Mouse (Mus musculus) kidney, postnatal 10 days (tissue): ENCODE results near the gene Tasp1.
A peak's percentile ranks its signal among the peaks of the same experiment; 100 is the strongest.
"Not testable (repeated sequence)": the region's sequence is repeated elsewhere in the genome, so short reads cannot be mapped to it uniquely, and the experiment has no call there.

Experiments
- DNase-seq: peaks from one replicate; pipeline ENCODE4 v3.0.0; 2021; ENCODE audit warnings: mixed read lengths

Tasp1 gene

DNA sequence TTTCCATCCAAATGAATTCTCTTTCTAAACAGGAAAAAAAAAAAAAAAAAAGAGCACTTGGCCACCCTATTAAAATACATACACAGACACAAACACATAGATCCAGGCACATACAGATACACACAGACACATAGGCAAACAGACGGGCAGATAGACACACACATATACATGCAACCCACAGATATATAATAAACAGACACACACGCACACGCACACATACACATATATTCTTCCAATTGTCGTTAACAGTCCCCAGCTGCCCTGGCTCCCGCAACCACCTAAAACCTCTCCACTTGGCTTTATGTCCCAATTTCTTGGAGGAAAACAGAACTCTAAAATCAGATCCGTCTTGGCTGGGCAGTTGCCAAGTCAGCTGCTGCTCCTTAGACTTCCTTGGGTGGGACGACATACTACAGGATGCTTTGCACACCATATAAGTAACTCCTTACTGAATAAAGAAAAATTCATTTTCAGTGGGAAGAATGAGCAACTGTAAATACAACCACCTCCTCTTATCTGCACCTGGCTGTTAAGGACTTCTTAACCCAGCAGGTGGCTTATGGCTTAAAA lies 188.5 kb downstream of the Tasp1 start:
- DNase-seq = peak; percentile 21

DNA sequence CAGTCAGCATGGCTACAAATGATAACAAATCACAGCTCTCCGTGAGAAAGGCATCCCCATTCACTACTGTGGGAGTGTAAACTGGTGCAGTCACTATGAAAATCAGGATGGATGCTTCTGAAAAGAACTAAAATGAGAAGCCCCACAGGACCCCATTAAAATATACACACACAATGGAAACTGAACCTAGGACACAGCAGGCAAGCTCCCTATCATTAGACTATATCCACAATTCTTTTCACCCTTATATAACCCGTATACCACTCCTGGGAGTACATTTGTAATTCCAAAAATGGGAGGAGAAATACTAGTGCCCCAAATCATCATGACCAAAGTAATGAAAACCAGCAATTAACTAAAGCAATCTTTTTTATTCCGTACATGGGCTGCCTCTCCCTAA lies 190.7 kb downstream of the Tasp1 start:
- no peak for DNase-seq

DNA sequence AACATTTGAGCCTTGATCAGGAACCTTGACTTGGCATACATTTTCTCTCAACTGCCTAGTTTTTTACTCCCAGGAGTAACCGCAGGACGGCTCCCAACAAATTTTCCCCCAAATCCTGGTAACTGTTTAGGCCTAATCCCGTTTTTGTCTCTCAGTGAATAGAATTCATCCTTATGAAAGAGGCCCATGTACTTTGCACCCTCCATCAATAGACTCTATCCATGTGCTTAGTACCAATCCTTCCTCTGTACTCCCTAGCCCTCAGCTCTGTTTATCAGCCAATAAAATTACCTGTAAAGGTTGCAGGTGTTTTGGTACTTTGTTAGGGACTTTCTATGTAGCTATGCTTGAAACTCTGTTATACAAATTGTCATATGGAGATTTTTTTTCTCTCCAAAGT lies 192.4 kb downstream of the Tasp1 start:
- DNase-seq = no peak

DNA sequence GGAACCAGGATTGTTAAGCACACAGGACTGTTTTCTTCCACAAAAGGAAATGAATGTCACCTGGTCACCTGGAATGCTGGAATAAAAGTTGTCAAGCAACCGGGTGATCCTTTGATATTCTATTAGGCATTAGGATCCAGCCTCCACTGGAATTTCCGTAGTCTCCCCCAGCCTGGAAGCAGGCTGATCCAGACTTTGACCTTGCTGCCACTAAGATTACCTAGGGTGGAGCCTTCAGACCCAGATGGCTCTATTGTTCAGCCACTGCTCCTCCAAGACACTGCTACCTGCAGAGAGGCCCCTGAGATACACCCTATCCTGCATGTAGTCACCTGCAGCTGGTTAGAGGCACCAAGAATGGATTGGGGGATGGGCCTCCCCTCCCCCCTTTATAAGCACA lies 192.8 kb downstream of the Tasp1 start:
- DNase-seq = no peak

DNA sequence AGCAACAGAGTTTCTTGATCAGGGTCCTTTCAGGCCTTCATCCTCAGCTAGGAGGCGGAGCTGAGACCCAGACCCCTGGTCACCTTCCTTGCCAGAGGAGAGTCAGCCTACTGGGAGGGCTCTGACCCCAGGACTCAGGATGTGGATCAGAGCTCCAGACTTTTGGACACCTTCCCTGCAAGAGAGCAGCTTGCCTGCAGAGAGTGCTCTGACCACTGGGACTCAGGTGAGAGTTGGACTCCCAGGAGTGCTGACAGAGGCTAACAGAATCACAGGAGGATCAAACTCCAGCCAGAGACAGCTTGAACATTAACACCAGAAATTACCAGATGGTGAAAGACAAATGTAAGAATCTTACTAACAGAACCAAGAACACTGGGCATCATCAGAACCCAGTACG lies 197.5 kb downstream of the Tasp1 start:
- DNase-seq = not testable (repeated sequence)

DNA sequence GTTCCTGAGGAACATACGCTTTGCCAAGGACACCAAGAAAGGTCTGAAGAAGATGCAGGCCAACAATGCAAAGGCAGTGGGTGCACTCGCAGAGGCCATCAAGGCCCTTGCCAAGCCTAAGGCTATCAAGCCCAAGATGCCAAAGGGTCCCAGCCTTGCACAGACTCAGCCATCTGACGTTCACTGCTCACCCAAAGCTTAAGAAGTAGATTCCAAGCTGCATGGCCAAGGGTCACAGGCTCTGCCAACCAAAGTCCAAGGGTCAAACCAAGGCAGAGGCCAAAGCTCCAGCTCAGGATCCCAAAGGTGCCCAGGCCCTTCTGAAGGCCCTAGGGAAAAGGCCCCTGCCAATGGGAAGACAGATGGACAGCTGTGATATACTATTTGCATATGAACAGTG lies 203.2 kb downstream of the Tasp1 start:
- not testable (repeated sequence) for DNase-seq

DNA sequence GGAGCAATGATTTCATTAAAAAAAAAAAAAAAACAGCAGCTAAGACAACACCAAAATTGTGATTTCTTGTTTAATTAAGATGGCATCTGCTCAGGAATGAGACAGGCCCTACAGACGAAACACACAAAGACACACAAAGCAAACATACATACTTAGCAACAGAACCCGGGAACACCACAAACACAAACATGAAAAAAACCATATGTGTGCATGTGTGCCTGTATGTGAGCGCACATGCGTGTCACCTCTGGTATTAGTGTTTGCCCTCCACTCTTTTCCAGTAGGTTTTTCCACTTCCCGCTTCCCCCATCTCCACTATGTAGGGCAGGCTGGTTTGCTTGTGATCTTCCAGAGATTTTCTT lies 206.5 kb downstream of the Tasp1 start:
- no peak for DNase-seq

DNA sequence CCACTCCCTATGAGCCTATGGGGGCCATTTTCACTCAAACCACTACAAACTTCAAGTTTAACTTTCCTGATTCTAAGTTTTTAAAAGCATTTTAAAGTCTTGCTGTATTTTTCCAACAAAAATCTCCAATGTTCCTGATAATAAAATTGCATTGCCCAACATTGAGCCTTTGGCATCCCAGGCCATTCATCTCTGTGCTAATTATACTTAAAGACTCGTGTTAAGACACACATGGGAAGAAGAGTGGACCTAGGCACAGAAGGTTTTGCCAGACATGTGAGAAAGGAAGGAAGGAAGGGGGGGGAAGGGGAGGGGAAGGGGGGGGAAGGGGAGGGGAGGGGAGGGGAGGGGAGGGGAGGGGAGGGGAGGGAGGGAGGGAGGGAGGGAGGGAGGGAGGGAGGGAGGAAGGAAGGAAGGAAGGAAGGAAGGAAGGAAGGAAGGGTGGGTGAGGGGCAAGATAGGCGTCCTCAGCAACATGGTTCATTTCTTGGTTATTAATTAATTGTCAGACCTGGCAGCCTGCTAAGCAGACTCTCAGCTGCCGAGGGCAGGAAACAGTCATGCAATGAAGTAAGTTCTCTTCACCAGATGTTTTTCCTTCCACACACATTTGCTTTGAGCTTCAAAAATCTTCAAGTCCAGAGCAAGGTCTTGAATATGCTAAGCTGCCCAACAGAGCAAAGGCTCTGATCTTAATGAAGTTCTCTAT lies 207.0 kb downstream of the Tasp1 start:
- DNase-seq = peak; percentile 28

DNA sequence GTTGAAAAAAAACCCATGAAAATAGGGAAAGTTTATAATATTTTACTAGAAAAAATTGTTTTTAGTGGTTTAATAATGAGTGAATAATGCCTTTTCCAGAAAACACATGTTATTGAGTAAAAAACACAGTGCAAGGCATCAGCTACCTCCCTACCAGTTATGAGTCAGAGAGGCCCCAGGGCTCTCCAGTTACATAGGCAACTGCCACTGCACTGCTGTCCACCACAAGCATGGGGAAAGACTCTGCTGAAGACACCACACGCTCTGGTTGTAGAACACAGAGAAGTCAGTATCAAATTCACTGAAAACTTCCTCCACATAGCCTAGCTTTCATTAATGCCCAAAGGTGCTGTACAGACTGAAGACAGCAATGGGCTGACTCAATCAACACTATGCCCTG lies 217.0 kb downstream of the Tasp1 start:
- DNase-seq = no peak

DNA sequence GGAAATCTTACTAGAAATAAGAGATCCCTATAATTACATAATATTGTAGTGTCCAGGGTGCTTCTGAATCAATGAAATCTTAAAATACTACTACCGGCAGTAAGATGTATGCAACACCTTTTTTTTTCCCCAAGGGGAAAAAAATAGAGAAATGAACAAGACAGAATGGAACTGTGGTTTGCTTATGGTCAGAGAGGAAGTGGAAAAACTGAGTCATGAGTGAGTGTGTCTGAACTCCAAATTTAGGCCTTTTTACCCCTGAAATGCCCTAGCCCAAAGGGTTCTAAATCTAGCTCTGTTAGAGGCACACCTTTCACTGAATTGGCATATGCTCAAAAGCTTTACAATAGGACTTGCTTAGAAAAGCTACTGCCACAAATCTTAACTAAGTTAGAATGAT lies 225.2 kb downstream of the Tasp1 start:
- DNase-seq = no peak

DNA sequence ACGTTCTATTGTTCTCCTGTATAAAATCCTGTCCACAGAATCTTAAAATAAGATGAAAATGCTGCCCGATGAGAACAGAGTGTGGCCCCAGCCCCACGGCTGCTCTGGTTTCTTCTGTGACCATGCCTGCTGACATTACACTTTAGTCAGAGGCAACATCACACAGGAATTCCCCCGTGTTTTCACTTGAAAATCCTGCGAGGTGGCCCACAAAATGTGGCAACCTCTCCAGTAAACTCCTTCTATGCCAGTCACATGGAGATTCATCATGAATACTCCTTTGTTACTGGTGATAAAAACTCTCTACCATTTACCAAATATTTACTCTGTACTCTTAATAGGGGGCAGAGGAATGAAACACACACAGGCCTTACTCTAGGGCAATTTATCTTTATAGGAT lies 225.7 kb downstream of the Tasp1 start:
- no peak for DNase-seq

DNA sequence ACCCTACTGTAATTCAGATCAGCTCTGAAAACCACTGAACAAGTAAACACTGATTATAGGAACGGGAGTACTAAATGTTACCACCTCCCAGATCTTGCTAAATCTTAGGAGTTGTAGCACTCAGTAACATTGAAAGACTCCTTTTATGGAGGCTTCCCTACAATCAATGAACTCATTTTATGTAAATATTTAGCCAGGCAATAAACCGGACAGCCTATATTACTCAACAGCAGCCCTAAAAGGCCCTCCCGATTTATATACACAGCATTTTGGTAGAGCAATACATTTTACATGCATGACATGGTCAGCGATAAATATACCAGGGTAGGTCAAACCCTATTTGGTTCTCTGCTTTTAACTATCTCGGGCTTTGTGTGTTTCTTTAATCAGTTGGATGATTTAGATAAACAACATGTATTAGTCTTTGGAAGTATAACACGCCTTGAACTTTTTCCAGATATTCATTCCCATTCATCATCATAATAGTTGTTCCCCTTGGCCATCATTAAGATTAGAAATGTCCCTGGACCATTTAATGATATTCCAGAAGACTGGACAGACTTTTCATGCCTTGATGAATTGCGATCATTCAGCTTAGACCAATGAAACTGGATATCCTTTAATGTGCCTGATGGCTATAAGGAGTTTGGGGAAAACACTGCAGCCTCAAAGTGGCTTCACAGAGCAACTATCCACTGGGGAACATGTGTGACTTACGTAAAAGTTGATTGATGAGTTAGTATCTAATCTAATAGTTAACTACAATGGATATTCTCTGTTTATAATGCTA lies 244.8 kb downstream of the Tasp1 start:
- DNase-seq = no peak

DNA sequence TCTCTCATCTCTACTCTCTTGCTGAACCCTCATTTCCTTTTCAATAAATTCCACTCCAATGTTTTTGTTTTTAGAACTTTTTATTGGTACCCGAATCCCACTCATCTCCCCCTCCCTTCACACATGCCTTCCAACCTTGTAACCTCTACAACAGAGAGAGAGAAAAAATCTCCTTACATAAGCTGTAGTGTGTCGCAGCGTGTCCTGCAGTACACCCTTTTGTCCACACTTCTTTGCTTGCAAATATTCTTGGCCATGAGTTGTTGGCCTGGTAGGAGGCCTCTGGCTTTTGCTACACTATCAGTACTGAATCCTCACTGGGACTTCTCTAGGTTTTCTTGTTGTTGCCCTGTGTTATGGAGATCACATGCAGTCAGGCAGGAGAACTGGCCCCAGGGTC lies 249.3 kb downstream of the Tasp1 start:
- no peak for DNase-seq

DNA sequence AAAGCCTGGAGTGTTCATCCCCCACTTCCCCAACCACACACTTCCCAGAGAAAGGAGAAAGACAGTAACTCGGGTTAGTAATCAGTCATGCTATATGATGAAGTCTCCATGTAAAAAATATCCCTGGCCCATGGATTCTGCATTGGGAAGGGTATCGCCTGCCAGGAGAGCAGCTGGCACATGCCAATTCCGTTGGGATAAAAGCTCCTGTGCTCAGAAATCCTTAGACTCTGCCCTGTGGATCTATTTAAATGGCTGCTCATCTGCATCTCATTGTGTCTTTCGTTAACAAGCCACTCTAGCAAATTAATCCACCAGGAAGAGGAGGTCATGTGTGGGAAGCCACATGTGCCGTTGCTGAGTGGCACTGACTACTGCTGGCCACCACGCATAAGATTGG lies 258.7 kb downstream of the Tasp1 start:
- no peak for DNase-seq

DNA sequence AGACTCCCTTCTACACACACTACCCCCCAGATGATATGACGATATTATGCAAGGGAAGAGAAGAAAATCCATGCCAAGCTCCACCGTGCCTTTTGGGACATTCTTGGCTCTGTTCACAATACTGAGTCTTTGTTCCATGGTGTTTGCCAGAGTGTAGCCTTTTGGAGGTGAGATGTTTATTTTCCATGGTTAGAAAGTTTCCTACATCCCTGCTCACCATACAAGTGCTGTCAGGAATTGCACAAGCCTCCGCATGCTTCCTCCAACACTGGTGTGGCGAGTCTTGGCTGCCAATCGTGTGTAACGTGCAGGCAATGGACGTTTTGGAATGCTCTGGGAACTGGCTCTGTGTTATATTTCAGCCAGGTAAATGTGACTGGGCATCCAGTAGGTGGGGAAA lies 262.6 kb downstream of the Tasp1 start:
- DNase-seq = no peak

DNA sequence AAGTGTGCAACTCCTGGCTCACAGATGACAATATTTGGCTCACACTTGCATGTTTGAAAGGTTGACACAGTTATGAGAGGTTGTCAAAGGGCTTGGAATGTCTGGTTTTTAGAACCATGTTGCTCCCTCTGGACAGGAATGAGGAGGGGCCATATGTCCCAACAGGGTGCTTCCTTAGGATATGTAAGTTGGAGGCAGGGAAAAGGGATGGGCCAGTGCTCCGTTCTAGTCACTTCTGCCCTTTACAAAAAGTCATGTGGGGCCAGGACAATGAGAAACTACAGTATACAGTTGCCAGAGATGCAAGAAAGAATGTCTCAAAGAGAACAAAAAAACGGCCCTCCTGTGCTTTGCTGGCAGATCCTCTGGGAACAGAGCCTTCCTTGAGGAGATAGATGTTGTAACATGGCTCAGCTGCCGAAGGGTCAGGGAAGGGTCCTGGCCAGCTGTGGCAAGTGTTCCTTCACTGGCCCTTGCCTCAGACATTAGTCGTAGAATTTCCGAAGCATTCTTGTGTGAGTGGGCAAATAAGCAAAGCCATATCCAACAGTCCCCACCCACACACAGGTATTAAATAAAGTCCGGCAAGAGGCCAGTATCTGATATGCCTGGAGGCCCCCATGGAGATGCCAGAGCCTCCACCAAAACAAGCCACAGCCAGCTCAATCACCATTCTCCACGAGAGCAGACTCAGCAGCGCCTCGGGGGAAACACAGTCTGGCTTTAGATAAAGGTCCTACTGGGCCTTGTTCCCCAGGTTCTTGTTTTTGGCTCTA lies 274.1 kb downstream of the Tasp1 start:
- no peak for DNase-seq

DNA sequence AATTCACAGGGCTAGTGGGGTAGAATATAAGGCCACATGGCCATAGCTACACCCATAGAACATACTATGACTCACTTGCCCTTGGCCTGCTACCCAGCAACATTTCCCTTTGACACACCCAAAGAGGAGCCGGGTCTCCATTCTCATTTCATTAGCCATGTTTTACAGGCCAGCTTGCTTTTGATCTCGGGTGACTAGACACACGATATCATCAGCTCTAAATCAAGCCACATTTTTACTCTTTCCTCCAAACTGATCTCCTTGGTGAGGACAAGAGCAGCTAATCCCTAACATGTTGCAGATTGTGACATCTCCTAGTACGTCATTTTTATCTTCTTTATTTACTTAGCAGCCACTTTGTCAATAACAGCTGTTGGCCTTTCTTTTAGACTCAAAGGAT lies 277.9 kb downstream of the Tasp1 start:
- no peak for DNase-seq

DNA sequence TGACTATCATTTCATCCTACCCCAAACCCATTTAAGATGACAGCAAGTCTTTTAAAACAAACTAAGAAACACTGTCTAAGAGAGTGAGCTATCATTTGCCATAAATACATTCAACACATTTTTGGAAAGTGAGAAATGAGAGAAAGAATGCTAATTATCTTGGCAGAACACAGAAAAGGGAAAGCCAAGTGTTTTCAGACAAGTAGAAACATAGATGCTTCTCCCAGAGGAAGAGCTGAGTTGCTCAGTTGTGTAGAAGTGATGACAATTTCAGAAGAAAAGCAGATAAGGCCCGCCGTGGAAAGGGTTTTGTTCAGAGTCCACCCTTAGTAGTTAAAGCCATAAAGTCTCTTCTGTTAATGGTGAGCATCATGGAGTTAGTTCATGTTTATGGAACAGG lies 281.7 kb downstream of the Tasp1 start:
- DNase-seq = no peak

DNA sequence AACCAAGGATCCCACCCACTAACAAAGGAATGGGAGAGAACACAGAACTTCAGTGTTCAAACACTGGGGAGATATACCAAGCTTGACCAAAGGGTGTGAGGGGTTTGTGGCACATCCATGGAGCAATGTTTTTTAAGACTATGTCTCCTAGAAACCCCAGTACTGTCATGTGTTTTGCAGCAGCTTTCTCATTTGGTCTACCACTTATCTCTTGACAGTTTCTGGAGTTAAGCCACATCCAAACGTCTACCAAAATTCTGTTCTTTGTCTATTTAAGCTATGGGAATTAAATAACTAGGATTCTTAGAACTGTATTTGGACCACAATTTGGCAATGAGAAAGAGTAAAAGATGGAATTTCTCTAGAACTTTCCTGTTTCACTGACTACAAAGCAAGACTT lies 282.1 kb downstream of the Tasp1 start:
- no peak for DNase-seq
